Mouse (Mus musculus) myocyte (in vitro differentiated cells): ENCODE measurements around the gene Chd8. TPM values are rescaled to one million over a fixed set of nuclear protein-coding genes. Genes with fewer than 3 reads are reported as not detected.

ENCODE experiments used
- H3K27me3 ChIP-seq: one replicate; pipeline ENCODE4 v1.6.1; 2011; ENCODE audit not compliant: control insufficient read depth, insufficient read depth, insufficient read length
- H3K36me3 ChIP-seq: one replicate; pipeline ENCODE4 v1.6.1; 2011; ENCODE audit not compliant: control insufficient read depth, insufficient read depth
- H3K4me2 ChIP-seq: one replicate; pipeline ENCODE4 v1.6.1; 2011; ENCODE audit warnings: low read depth, control low read depth
- H3K4me3 ChIP-seq: one replicate; pipeline ENCODE4 v1.5.1; 2011; ENCODE audit warnings: mild to moderate bottlenecking, control low read depth, moderate library complexity
- H3K79me2 ChIP-seq: one replicate; pipeline ENCODE4 v1.6.1; 2011; ENCODE audit not compliant: control insufficient read depth, insufficient read depth
- H3ac ChIP-seq: one replicate; pipeline ENCODE4 v1.6.1; 2011; ENCODE audit not compliant: control insufficient read depth, insufficient read length
- CEBPB ChIP-seq: IDR thresholded peaks from 2 replicates; pipeline ENCODE4 v1.6.1; 2011; ENCODE audit warnings: mild to moderate bottlenecking, moderate library complexity; ENCODE audit not compliant: poor library complexity, insufficient read depth, severe bottlenecking
- E2F4 ChIP-seq: IDR thresholded peaks from one replicate; pipeline ENCODE4 v1.6.1; 2011; ENCODE audit warnings: mild to moderate bottlenecking, control low read depth, moderate library complexity; ENCODE audit not compliant: insufficient read depth
- MAX ChIP-seq: IDR thresholded peaks from one replicate; pipeline ENCODE4 v1.6.1; 2011; ENCODE audit warnings: low read depth, mild to moderate bottlenecking, control low read depth
- MYOD1 ChIP-seq, 3 experiments: IDR thresholded peaks; one replicate each; pipeline ENCODE4 v1.6.1; 2011; ENCODE audit warnings: control low read depth in 2 of 3, low read depth in 2 of 3, mild to moderate bottlenecking in 2 of 3, moderate library complexity in 1 of 3; ENCODE audit not compliant: insufficient read length in 2 of 3, control insufficient read depth in 1 of 3
- MYOG ChIP-seq, 3 experiments: IDR thresholded peaks; one replicate each; pipeline ENCODE4 v1.6.1; 2011; ENCODE audit warnings: control low read depth in 2 of 3, low read depth in 2 of 3, mild to moderate bottlenecking in 2 of 3; ENCODE audit not compliant: insufficient read length in 2 of 3, control insufficient read depth in 1 of 3, insufficient read depth in 1 of 3
- POLR2A ChIP-seq: IDR thresholded peaks from one replicate; pipeline ENCODE4 v1.6.1; 2011; ENCODE audit warnings: low read depth, mild to moderate bottlenecking, control low read depth, moderate library complexity; ENCODE audit not compliant: insufficient read length
- POLR2AphosphoS2 ChIP-seq: IDR thresholded peaks from one replicate; pipeline ENCODE4 v1.6.1; 2011; ENCODE audit warnings: low read depth, control low read depth; ENCODE audit not compliant: insufficient read length
- REST ChIP-seq: IDR thresholded peaks from one replicate; pipeline ENCODE4 v1.6.1; 2011; ENCODE audit warnings: mild to moderate bottlenecking, control low read depth, moderate library complexity; ENCODE audit not compliant: insufficient read depth, insufficient read length
- SRF ChIP-seq: IDR thresholded peaks from one replicate; pipeline ENCODE4 v1.6.1; 2011; ENCODE audit warnings: low read depth; ENCODE audit not compliant: control insufficient read depth, insufficient read length
- TCF12 ChIP-seq: IDR thresholded peaks from one replicate; pipeline ENCODE4 v1.6.1; 2011; ENCODE audit warnings: mild to moderate bottlenecking, control low read depth; ENCODE audit not compliant: poor library complexity, insufficient read depth, severe bottlenecking
- TCF3 ChIP-seq: IDR thresholded peaks from one replicate; pipeline ENCODE4 v1.6.1; 2011; ENCODE audit warnings: low read depth, control low read depth; ENCODE audit not compliant: insufficient read length
- USF1 ChIP-seq: IDR thresholded peaks from one replicate; pipeline ENCODE4 v1.6.1; 2011; ENCODE audit warnings: low read depth, mild to moderate bottlenecking, control low read depth, moderate library complexity
- polyA plus RNA-seq: library from polyadenylated mRNA; unstranded; fragments of >200 nt; fragmentation: generic; extraction: Trizol; gene quantifications from one replicate; pipeline ENCODE4 v1.2.1, GENCODE M21; 2012; ENCODE audit warnings: missing spikeins

Gene Chd8
- polyA plus RNA-seq, 1 experiment = 19.6 TPM

DNA sequence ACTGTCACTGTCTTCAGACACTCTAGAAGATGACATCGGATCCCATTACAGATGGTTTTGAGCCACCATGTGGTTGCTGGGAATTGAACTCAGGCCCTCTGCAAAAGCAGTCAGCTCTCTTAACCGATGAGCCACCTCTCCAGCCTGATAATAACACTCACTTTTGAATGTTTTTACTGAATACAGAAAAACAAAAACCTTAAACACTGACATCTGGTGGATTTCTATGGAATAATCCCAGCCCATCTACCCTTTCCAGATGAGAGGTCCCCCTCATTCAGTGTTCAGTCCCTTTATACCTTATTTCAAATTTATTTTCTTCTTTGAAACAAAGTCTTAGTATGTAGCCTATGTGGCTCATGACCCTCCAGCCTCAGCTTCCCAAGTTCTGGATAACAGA lies 68.1 kb downstream of the Chd8 start:
- Histone ChIP-seq H3K27me3 (no peaks in the 10 kb centered on the region), H3K4me3 (no peak overlapping the region), H3ac (no peak overlapping the region), H3K79me2 (peaks cover 98% of the 10 kb centered on the region), H3K4me2 (no peak overlapping the region), H3K36me3 (no peaks in the 10 kb centered on the region)
- TF ChIP-seq POLR2A = no peak
- TF ChIP-seq SRF = no peak
- TF ChIP-seq MAX = no peak
- no peak for TF ChIP-seq CEBPB
- no peak for TF ChIP-seq REST
- no peak for TF ChIP-seq POLR2AphosphoS2
- no peak for TF ChIP-seq MYOG (IDR thresholded peaks at IDR 0.05; ENCODE audit: control insufficient read depth in 1 of 3, insufficient read depth in 1 of 3, insufficient read length in 2 of 3, low read depth in 2 of 3)
- TF ChIP-seq TCF12 = no peak
- TF ChIP-seq MYOD1 (IDR thresholded peaks at IDR 0.05; ENCODE audit: control insufficient read depth in 1 of 3, insufficient read length in 2 of 3, low read depth in 2 of 3) = no peak
- no peak for TF ChIP-seq USF1

DNA sequence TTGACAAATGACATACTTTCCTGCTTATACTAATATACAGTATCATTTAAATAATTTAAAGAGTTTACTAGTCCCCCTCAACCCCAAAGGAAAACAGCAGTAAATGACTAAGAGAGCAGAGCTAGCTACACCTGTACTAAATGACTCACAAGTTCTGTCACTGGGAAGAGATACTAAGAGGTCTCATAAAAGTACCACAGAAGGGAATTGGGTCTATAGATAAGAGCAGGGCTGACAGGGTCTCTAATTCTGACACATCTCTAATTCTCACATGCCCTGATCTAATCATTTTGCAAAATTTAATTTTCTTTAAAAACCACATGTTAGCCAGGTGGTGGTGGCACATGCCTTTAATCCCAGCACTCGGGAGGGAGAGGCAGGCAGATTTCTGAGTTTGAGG lies 68.8 kb downstream of the Chd8 start:
- no peak overlapping the region for H3ac ChIP-seq
- H3K27me3 ChIP-seq = no peaks in the 10 kb centered on the region
- H3K4me3 ChIP-seq = no peak overlapping the region
- no peaks in the 10 kb centered on the region for H3K36me3 ChIP-seq
- H3K4me2 ChIP-seq = no peak overlapping the region
- no peak for TF ChIP-seq E2F4
- no peak for TF ChIP-seq POLR2AphosphoS2
- TF ChIP-seq MYOD1 (IDR thresholded peaks at IDR 0.05; ENCODE audit: control insufficient read depth in 1 of 3, insufficient read length in 2 of 3, low read depth in 2 of 3) = no peak
- no peak for TF ChIP-seq MAX
- no peak for TF ChIP-seq TCF12
- TF ChIP-seq SRF = no peak
- no peak for TF ChIP-seq USF1
- no peak for TF ChIP-seq POLR2A
- TF ChIP-seq MYOG (IDR thresholded peaks at IDR 0.05; ENCODE audit: control insufficient read depth in 1 of 3, insufficient read depth in 1 of 3, insufficient read length in 2 of 3, low read depth in 2 of 3) = no peak
- TF ChIP-seq REST = no peak
- no peak for TF ChIP-seq TCF3
- TF ChIP-seq CEBPB = no peak
- peaks cover 97% of the 10 kb centered on the region for H3K79me2 ChIP-seq

DNA sequence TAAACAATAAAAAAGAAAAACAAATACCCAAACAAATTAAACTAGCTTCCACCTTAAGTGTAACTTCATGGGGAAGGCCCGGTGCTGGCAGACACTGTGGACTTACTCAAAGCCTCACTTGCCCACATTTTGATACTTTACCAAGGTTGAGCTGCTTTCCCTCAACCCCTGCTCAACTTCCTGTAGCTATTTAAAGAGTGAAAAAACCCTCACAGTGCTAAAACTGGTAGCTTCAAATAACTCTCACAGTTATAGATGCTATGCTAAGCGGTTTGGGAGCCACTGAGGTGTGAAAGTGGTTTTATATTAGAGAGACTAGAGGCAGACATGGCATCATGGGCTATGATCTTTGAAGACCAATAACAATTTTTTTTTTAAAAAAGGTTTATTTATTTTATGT lies 91.0 kb downstream of the Chd8 start:
- H3K79me2 ChIP-seq = no peaks in the 10 kb centered on the region
- no peak for TF ChIP-seq POLR2AphosphoS2
- no peak for TF ChIP-seq POLR2A
- TF ChIP-seq SRF = no peak
- no peak for TF ChIP-seq REST
- TF ChIP-seq MYOD1 (IDR thresholded peaks at IDR 0.05; ENCODE audit: control insufficient read depth in 1 of 3, insufficient read length in 2 of 3, low read depth in 2 of 3) = no peak
- no peak for TF ChIP-seq E2F4
- no peak for TF ChIP-seq TCF12
- no peak for TF ChIP-seq TCF3
- no peak for TF ChIP-seq MAX
- TF ChIP-seq USF1 = no peak
- TF ChIP-seq CEBPB = no peak
- TF ChIP-seq MYOG (IDR thresholded peaks at IDR 0.05; ENCODE audit: control insufficient read depth in 1 of 3, insufficient read depth in 1 of 3, insufficient read length in 2 of 3, low read depth in 2 of 3) = no peak
- no peaks in the 10 kb centered on the region for H3K27me3 ChIP-seq
- H3K4me3 ChIP-seq = no peak overlapping the region
- no peak overlapping the region for H3ac ChIP-seq
- peaks cover 50% of the 10 kb centered on the region for H3K36me3 ChIP-seq
- H3K4me2 ChIP-seq = no peak overlapping the region

DNA sequence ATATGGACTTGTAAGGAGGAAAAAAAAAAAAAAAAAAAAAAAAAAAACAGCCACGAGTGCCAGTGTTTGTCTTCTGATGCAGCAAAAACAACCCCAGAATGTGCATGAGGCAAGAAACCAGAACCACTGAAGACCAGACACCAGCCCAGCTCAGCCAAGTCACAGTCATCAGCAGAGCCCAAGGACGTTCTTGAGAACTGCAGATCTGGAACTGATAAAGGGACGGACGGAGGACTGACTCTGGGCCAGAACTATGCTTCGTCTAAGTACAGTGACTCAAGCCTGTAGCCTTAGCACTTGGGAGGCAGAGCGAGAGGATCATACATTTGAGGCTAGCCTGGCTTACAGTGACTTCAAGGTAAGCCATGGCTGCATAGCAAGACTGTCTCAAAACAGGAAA lies 96.7 kb downstream of the Chd8 start:
- Histone ChIP-seq H3ac (no peak overlapping the region), H3K27me3 (no peaks in the 10 kb centered on the region), H3K79me2 (no peaks in the 10 kb centered on the region), H3K36me3 (peaks cover 43% of the 10 kb centered on the region), H3K4me2 (no peak overlapping the region), H3K4me3 (no peak overlapping the region)
- TF ChIP-seq E2F4 (no peak), TCF12 (no peak), POLR2A (no peak), SRF (no peak), REST (no peak), MYOG (IDR thresholded peaks at IDR 0.05; ENCODE audit: control insufficient read depth in 1 of 3, insufficient read depth in 1 of 3, insufficient read length in 2 of 3, low read depth in 2 of 3) (no peak), POLR2AphosphoS2 (no peak), MAX (no peak), USF1 (no peak), MYOD1 (IDR thresholded peaks at IDR 0.05; ENCODE audit: control insufficient read depth in 1 of 3, insufficient read length in 2 of 3, low read depth in 2 of 3) (no peak), CEBPB (no peak), TCF3 (no peak)
